Mouse (Mus musculus) megakaryocyte-erythroid progenitor cell, adult 5 weeks (primary cell): Measurements from ENCODE around the gene Rps9. TPM values are rescaled to one million over a fixed set of nuclear protein-coding genes. Genes with fewer than 3 reads are reported as not detected.

Experiments
- polyA plus RNA-seq: library from polyadenylated mRNA; stranded (reverse); fragments of >175 nt; gene quantifications from 2 replicates; pipeline ENCODE4 v1.2.3, GENCODE M21; 2012

The Rps9 gene
- polyA plus RNA-seq, result 1,328 and 1,611 TPM in 2 replicates

DNA sequence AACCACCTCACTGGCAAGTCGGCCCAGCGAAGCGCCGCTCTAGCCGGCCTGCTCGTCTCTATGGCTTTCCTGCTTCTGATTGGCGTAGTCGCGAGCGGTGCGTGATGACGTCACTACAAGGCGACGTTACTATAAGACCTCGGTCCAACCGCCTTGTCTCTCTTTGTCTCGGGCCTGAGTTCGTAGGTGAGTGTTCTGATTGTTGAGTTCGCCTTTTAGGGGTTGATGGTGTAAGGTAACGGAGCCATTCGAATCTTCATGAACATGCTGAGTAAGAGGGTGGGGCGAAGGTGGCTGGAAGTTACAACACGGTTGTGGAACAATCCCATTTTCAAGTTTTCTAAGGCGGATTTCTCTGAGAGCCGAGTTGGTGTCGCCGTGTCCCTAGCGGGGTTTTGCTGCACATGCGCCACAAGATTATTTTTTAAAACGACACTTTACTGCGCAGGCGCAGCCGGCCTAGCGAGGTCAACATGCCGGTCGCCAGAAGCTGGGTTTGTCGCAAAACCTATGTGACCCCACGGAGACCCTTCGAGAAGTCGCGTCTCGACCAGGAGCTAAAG is at the start of gene Rps9:
Gene Rps9, plus strand, starts transcription at position 115 of the 563 bp plus-strand sequence.

DNA sequence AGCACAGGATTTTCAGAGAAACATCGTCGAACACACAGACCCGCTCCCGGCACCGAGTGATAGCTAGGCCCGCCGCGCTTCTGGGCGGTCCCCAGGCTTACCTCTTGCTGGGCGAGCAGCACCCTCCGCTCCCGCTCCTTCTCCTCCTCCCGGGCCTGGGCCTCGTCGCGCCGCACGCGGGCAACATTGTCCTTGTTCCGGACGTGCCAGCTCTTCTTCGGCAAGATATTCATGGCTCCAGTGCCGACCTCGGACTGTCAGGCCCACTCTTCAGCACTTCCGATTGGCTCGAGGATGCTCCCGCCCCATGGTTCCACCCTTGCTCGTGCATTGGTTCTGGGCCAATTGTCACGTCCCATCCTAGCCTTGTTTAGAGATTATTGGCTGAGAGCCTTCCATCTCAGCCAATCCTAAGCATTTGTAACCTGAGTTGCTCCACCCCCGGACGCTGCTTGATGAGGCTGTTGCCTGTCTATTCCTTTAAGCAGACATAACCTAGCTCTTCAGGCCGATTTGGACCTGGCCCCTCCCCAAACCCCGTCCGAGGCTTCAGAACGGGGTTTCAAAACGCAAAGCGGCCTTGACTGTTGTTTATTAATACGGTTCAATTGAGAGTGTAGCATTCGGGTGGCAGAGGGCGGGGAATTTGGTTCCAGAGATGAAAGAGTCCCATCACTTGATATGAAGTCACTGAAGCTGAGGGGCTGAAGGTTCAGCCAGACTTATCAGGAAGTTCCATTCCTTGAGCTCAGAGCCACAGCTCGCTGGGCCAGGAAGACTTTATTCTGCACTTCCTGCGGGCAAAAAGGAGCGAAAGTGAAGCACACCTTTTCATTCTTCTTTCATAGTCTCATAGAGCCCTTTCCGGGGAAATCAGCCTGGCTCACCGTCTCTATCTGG is 38.3 kb upstream of the Rps9 start, which contains the start of gene Leng1:
Gene Leng1, minus strand, starts transcription at position 626 of the 900 bp plus-strand sequence.

GRCm38 (mm10) chr7:3677342-3677741 is 26.5 kb upstream of the Rps9 start, which contains the start of gene Tmc4:
Gene Tmc4, minus strand, starts transcription at chr7:3677553.

DNA sequence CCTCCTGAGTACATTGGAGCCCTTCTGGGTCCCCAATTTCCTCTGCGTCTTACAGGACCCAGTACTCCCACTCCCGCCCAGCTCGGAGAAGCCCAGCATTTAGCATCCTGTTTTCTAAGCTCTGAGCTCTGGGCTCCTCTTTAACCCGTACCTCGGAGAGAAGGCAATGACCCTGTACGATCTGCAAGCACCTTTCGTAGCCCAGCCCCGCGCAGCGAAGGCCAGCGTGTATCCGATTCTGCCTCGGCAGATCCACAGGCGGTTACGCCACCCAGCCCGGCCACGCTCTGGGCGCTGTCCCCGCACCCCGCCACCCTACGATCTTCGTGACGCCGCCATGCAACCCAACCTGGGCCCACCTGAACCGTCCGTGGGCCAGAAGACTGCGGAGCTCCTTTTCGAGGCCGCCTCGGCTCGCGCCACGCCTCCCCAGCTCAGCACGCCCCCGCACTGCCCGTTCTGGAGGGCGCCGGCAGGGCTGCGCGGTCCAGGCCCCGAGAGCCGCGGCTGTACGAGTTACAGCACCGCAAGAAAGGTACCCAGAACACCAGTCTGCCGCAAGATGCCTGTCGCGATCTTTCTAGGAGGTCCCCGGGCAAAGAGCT is 11.3 kb upstream of the Rps9 start, which contains the start of gene Tsen34:
Gene Tsen34, plus strand, starts transcription at position 482 of the 605 bp plus-strand sequence.

GRCm38 (mm10) chr7:3692987-3693808 is 10.6 kb upstream of the Rps9 start, which contains the start of gene Mboat7:
Gene Mboat7, minus strand, starts transcription at chr7:3693523.

DNA sequence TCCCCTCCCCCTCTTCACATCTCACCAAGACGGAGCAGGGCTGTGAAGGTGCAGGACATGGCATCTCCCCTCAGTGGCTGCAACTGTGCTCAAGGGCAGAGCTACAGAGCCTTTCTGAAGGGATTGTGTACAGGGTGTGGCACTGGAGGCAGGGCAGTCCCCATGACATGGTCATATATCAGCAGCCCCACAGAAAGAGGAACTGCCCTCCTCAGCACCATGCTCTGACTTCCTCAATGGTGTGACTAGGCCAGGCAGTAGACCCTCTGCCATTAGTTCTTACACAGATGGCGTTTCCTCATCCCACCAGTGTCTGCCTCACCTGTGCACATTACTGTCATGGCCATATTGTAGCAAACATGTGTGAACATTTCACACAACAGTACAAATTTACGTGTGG is 16.5 kb downstream of the Rps9 start, which contains the start of gene Pirb:
Gene Pirb, minus strand, starts transcription at position 124 of the 400 bp plus-strand sequence.

Other genes with a start within 250 kb of the Rps9 start
- gene Tarm1, start 201.4 kb upstream of the Rps9 start, polyA plus RNA-seq, result 0.06 and 0.10 TPM in 2 replicates
- 0.41 TPM in 1 of 2 replicates, not detected in the other for gene Oscar, start 87.8 kb upstream of the Rps9 start, polyA plus RNA-seq
- 51.3 and 61.9 TPM in 2 replicates for gene Ndufa3, start 86.6 kb upstream of the Rps9 start, polyA plus RNA-seq
- gene Tfpt, start 74.1 kb upstream of the Rps9 start, polyA plus RNA-seq, result 35.3 and 35.6 TPM in 2 replicates
- gene Prpf31, start 74.0 kb upstream of the Rps9 start, polyA plus RNA-seq, result 45.1 and 55.8 TPM in 2 replicates
- 442 and 459 TPM in 2 replicates for gene Cnot3, start 58.7 kb upstream of the Rps9 start, polyA plus RNA-seq
- 14.6 and 19.7 TPM in 2 replicates for gene Leng1, start 38.2 kb upstream of the Rps9 start, polyA plus RNA-seq
- gene Tmc4, start 26.4 kb upstream of the Rps9 start, polyA plus RNA-seq, result 3.5 and 5.2 TPM in 2 replicates
- 50.6 and 58.3 TPM in 2 replicates for gene Tsen34, start 11.1 kb upstream of the Rps9 start, polyA plus RNA-seq
- gene Mboat7, start 10.5 kb upstream of the Rps9 start, polyA plus RNA-seq, result 135 and 140 TPM in 2 replicates
- gene Pirb, start 16.4 kb downstream of the Rps9 start, polyA plus RNA-seq, result 1.7 and 2.4 TPM in 2 replicates
- 0.06 TPM in 1 of 2 replicates, not detected in the other for gene Gm15448, start 121.7 kb downstream of the Rps9 start, polyA plus RNA-seq
- 0.14 and 0.15 TPM in 2 replicates for gene Pira2, start 141.1 kb downstream of the Rps9 start, polyA plus RNA-seq
- 0.13 TPM in 1 of 2 replicates, not detected in the other for gene Gm14548, start 194.1 kb downstream of the Rps9 start, polyA plus RNA-seq
- gene Lilra6, start 211.5 kb downstream of the Rps9 start, polyA plus RNA-seq, result 0.05 and 0.13 TPM in 2 replicates